Mouse (Mus musculus): ENCODE results near the gene Fbxo34.

DNA sequence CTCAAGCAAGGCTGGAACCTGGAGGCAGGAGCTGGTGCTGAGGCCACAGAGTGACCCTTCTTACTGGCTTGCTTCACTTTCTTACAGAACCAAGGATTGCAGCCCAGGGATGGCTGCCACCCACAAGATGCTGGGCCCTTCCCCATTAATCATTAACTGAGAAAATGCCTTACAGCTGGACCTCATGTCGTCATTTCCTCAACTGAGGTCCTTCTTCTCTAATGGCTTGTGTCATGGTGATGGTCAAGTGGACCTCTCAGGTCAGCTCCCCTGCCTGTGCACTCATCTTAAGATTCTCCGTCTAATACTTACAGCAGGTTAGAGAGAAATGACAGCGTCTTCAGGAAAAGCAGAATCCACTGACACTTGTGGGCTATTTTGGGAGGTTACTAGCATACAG, 32.9 kb upstream of the Fbxo34 start:
- TF ChIP-seq GATA1 (IDR thresholded peaks at IDR 0.05; ENCODE audit: borderline replicate concordance, low read length) (no peak), CTCF (IDR thresholded peaks at IDR 0.05; ENCODE audit: low read depth, low read length) (no peak), GATA2 (IDR thresholded peaks at IDR 0.05; ENCODE audit: borderline replicate concordance, low read depth, low read length) (no peak), POLR2AphosphoS5 (IDR thresholded peaks at IDR 0.05; ENCODE audit: insufficient replicate concordance, low read depth, low read length) (no peak)
